Mouse (Mus musculus) gastrocnemius, adult 8-10 months (tissue): ENCODE data around the gene Cmss1. TPM values are rescaled to one million over a fixed set of nuclear protein-coding genes. Genes with fewer than 3 reads are reported as not detected.

ENCODE experiments used
- DNase-seq, 2 experiments: peaks; one replicate each; pipeline ENCODE4 v3.0.0; 2022; ENCODE audit warnings: low spot score in 2 of 2
- total RNA-seq, 4 experiments: library from RNA; stranded (reverse); gene quantifications; 2 replicates each; pipeline ENCODE4 v1.2.4; 2022

Cmss1 gene
- total RNA-seq, 4 experiments from 2014 or later = 28.6 to 40.1 (median 38.8) TPM

- DNase-seq = no peak
These were observed 128.2 kb downstream of the Cmss1 start for GRCm38 (mm10) chr16:57478451-57478850.

- peak; percentile 40 to 51 for DNase-seq
These were observed 133.1 kb downstream of the Cmss1 start for GRCm38 (mm10) chr16:57473415-57474085.

GRCm38 (mm10) chr16:57471071-57471470, 135.6 kb downstream of the Cmss1 start:
- DNase-seq = no peak

- no peak for DNase-seq
These were observed 136.3 kb downstream of the Cmss1 start for GRCm38 (mm10) chr16:57470286-57470830.

GRCm38 (mm10) chr16:57469869-57470268, 136.8 kb downstream of the Cmss1 start:
- no peak for DNase-seq

- no peak for DNase-seq
These were observed 137.4 kb downstream of the Cmss1 start for GRCm38 (mm10) chr16:57469301-57469700.

GRCm38 (mm10) chr16:57465386-57465913, 141.2 kb downstream of the Cmss1 start:
- no peak for DNase-seq

- DNase-seq = no peak
These were observed 150.7 kb downstream of the Cmss1 start for GRCm38 (mm10) chr16:57456003-57456402.

- no peak for DNase-seq
These were observed 151.1 kb downstream of the Cmss1 start for GRCm38 (mm10) chr16:57455573-57455972.

GRCm38 (mm10) chr16:57454106-57454763, 152.4 kb downstream of the Cmss1 start:
- DNase-seq = no peak

- no peak for DNase-seq
These were observed 153.7 kb downstream of the Cmss1 start for GRCm38 (mm10) chr16:57453009-57453408.

- no peak for DNase-seq
These were observed 161.3 kb downstream of the Cmss1 start for GRCm38 (mm10) chr16:57445096-57446094.

GRCm38 (mm10) chr16:57440706-57441437, 165.8 kb downstream of the Cmss1 start:
- DNase-seq = no peak

GRCm38 (mm10) chr16:57439206-57439605, 167.5 kb downstream of the Cmss1 start:
- DNase-seq = no peak

- DNase-seq = no peak
These were observed 168.4 kb downstream of the Cmss1 start for GRCm38 (mm10) chr16:57438288-57438685.

GRCm38 (mm10) chr16:57437523-57438287, 169.0 kb downstream of the Cmss1 start:
- no peak for DNase-seq

GRCm38 (mm10) chr16:57434640-57435039, 172.0 kb downstream of the Cmss1 start:
- no peak for DNase-seq

GRCm38 (mm10) chr16:57433671-57434070, 173.0 kb downstream of the Cmss1 start:
- no peak for DNase-seq

- no peak for DNase-seq
These were observed 173.5 kb downstream of the Cmss1 start for GRCm38 (mm10) chr16:57433173-57433572.

GRCm38 (mm10) chr16:57431294-57431693, 175.4 kb downstream of the Cmss1 start:
- DNase-seq = no peak
